In the genomic region with DNA sequence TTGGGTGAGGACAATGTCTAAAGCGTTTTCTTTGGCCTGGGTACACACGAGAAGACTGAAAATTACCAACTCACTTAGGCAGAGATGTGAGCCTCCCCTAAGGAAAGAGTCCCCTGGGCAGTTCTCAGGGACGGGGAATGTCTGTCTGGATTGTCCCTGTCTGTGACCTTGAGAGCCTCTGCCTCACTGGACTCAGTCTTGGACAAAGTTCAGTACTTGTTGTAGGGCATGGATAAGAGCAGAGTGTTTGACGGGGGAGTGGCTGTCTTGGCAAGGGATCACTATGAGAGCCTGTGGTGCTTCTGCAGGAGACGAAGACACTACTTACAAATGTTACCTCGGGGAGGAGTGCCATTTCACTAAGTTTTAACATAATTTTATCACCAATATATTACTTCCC, we compare ENCODE assay signal across 18 mouse cellular contexts. TPM values are rescaled to one million over a fixed set of nuclear protein-coding genes. Genes with fewer than 3 reads are reported as not detected.
DNase-seq lines count a peak whose midpoint lies in the region; ATAC-seq and TF ChIP-seq lines count a peak whose summit lies in the region.
"Had no signal": no experiment of that assay in that cellular context is flagged by ENCODE, and none has a peak within 500 bp of the region (broad histone marks: within the 10 kb centered on the region; RNA-seq: fewer than 3 reads in every experiment).

No protein-coding gene starts in this region.

- H3K4me1 ChIP-seq in heart, embryonic 10.5 days, result peaks cover 6% of the 10 kb centered on the region; the same call in 1 of the 2 replicates
- H3K4me1 ChIP-seq in thymus, adult 2 months (replicated peaks; ENCODE audit: control insufficient read depth, insufficient read depth, low read length), result no peaks in the 10 kb centered on the region
- H3K4me1 ChIP-seq: limb, embryonic 13.5 days had no signal

- 65% methylated on average over 6 of the region's 6 CpGs for WGBS in heart, embryonic 10.5 days
- WGBS in thymus, adult 2 months, result 94% methylated on average over 6 of the region's 6 CpGs

- no peak for ATAC-seq in activated CD4-positive, CD25-positive, alpha-beta regulatory T cell, adult 4 months
- ATAC-seq: hindbrain, embryonic 16.5 days; intestine, postnatal 0 days had no signal

- H3K27me3 ChIP-seq in heart, embryonic 10.5 days (ENCODE audit: insufficient read depth, poor library complexity, severe bottlenecking), result no peaks in the 10 kb centered on the region
- H3K27me3 ChIP-seq in thymus, adult 2 months (ENCODE audit: control insufficient read depth, insufficient read depth, low read length), result no peaks in the 10 kb centered on the region
- H3K27me3 ChIP-seq: limb, embryonic 13.5 days had no signal

- intact Hi-C loops in heart, postnatal 14 days (cut with DNase I), result no loop called here

- no peak for TF ChIP-seq POLR2A in thymus, adult 2 months (IDR thresholded peaks at IDR 0.05; ENCODE audit: control insufficient read depth, extremely low read depth, insufficient read depth, low read length, poor library complexity)

- H3K36me3 ChIP-seq in heart, embryonic 10.5 days, result peaks cover 5% of the 10 kb centered on the region; the same call in 1 of the 2 replicates
- H3K36me3 ChIP-seq in thymus, adult 2 months (ENCODE audit: control insufficient read depth, insufficient read depth, low read length), result no peaks in the 10 kb centered on the region

- H3K4me3 ChIP-seq in heart, embryonic 10.5 days, result no peak overlapping the region
- no peak overlapping the region for H3K4me3 ChIP-seq in thymus, adult 2 months (ENCODE audit: control insufficient read depth, insufficient read depth, low read length)
- H3K4me3 ChIP-seq: heart, adult 2 months; limb, embryonic 13.5 days had no signal

- peak; percentile 32 for DNase-seq in heart, adult 8-10 months (ENCODE audit: low spot score)
- no peak for DNase-seq in heart, embryonic 10.5 days (ENCODE audit: low spot score)
- DNase-seq in ovary, adult 18-20 months (ENCODE audit: low spot score), result peak; percentile 43
- no peak for DNase-seq in ovary, postnatal 10 days (ENCODE audit: low spot score)
- DNase-seq in heart, postnatal 14 days, result peak; percentile 2 to 7
- no peak for DNase-seq in thymus, adult 2 months
- DNase-seq: cerebellum, adult 9-10 months; kidney, postnatal 14 days; lung, postnatal 14 days; right cerebral cortex, postnatal 25 days had no signal

- no peaks in the 10 kb centered on the region for H3K9me3 ChIP-seq in heart, embryonic 10.5 days
- H3K9me3 ChIP-seq: limb, embryonic 13.5 days had no signal

- no peak for TF ChIP-seq CTCF in thymus, adult 2 months (IDR thresholded peaks at IDR 0.05; ENCODE audit: borderline replicate concordance, control insufficient read depth, extremely low read depth, insufficient read depth, low read length, poor library complexity)

- no peak overlapping the region for H3K27ac ChIP-seq in heart, embryonic 10.5 days
- no peak overlapping the region for H3K27ac ChIP-seq in thymus, adult 2 months (ENCODE audit: control insufficient read depth, insufficient read depth, low read length)
- H3K27ac ChIP-seq: heart, adult 2 months; limb, embryonic 13.5 days; stomach, postnatal 0 days had no signal

RNA-seq across cellular contexts. Expression of a gene that starts 57.8 kb away (rescaled TPM):
- not detected for total RNA-seq in heart, adult 8-10 months (2022)
- polyA plus RNA-seq in heart, embryonic 10.5 days (2016; fragmentation: Nextera tagmentation; extraction: Ambion mirVana), result 1.3 and 2.2 TPM in 2 replicates
- total RNA-seq in heart, postnatal 14 days (2021), result not detected
- polyA plus RNA-seq in activated CD4-positive, CD25-positive, alpha-beta regulatory T cell, adult 4 months (2017; shearing (Covaris generic)), result not detected
- polyA plus RNA-seq in thymus, adult 2 months (2012; rRNA removed), result not detected in 2 replicates
- total RNA-seq: gastrocnemius, adult 8-10 months; heart, adult 2 months; megakaryocyte-erythroid progenitor cell, adult 5-6 weeks had no signal
- polyA plus RNA-seq: heart, adult 2 months had no signal

Comparison
In these comparisons a context has a peak if more than half of its experiments do, and no peak if none do; other contexts are left out.
1. DNase-seq: peak in heart, adult 8-10 months (single experiment), ovary, adult 18-20 months (single experiment) and heart, postnatal 14 days (2 of 2); none in heart, embryonic 10.5 days (single experiment), ovary, postnatal 10 days (single experiment) and thymus, adult 2 months (single experiment).